Mouse (Mus musculus) bone marrow, adult 2 months (tissue): ENCODE measurements around the gene Tie1.

Source experiments
- CTCF ChIP-seq: fragments of 200-500 bp; IDR thresholded peaks from 2 replicates; pipeline ENCODE4 v1.5.1; 2011; ENCODE audit warnings: low read length, control low read depth; ENCODE audit not compliant: control insufficient read depth, insufficient read depth
- POLR2A ChIP-seq: fragments of 200-500 bp; IDR thresholded peaks from 2 replicates; pipeline ENCODE4 v1.6.1; 2011; ENCODE audit warnings: low read depth, mild to moderate bottlenecking, control low read depth, low read length, borderline replicate concordance; ENCODE audit not compliant: control insufficient read depth

DNA sequence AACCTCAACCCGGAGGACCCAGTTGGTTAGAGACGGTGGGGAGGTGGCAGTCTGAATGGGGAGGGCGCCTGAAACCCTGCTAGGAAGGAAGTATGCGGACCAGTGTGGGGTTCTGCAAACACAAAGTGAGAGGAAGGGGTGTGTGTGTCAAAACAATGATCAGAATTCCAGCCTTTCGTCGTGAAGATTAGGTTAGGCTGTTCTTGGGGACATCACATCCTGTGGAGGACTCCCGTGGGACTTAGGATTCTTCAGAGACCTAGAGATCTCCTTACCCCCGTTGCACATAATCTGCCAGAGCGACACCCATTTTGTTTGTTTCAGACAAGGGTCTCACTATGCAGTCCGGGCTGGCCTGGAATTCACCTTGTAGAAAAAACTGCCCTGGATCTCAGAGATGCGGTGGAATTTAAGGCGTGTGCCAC, 52.0 kb downstream of the Tie1 start:
- TF ChIP-seq CTCF, result no peak
- no peak for TF ChIP-seq POLR2A
